ENCODE assay signal across 24 mouse cellular contexts in the genomic region with DNA sequence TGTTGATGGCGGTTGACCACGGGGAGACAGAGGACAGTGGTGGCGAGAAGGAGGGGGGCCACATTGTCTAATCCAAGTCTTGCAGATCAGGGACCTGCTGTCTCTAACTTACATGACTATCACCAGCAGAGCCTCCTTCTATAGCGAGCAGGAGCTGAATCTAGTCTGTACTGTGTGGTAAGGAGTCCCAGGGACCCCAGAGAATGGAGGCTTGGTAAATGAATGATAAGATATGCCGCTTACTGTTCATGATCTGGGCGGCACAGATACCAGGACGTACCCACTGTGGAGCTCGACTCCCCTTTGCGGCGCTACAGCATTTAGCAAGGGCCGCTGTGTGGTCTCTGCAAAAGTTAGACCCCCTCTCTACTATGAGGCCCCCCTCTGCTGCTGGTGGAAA. TPM values are rescaled to one million over a fixed set of nuclear protein-coding genes. Genes with fewer than 3 reads are reported as not detected.
DNase-seq lines count a peak whose midpoint lies in the region; ATAC-seq and TF ChIP-seq lines count a peak whose summit lies in the region.
"Had no signal": no experiment of that assay in that cellular context is flagged by ENCODE, and none has a peak within 500 bp of the region (broad histone marks: within the 10 kb centered on the region; RNA-seq: fewer than 3 reads in every experiment).

No protein-coding gene starts in this region.

- H3K4me1 ChIP-seq in liver, embryonic 11.5 days (replicated peaks; ENCODE audit: control insufficient read depth, insufficient read depth, low read length): peaks cover 23% of the 10 kb centered on the region
- H3K4me1 ChIP-seq in liver, postnatal 0 days (ENCODE audit: insufficient read depth): peaks cover 29% of the 10 kb centered on the region
- H3K4me1 ChIP-seq: embryonic facial prominence, embryonic 15.5 days; heart, embryonic 13.5 days; kidney, embryonic 15.5 days; midbrain, embryonic 12.5 days had no signal

- TF ChIP-seq POLR2A in brain, embryonic 14.5 days (IDR thresholded peaks at IDR 0.05; ENCODE audit: borderline replicate concordance, extremely low read depth, insufficient read depth, insufficient read length, poor library complexity, severe bottlenecking): no peak

- H3K27ac ChIP-seq in liver, embryonic 11.5 days (ENCODE audit: low read depth, low read length): peak overlapping the region; percentile 89
- peak overlapping the region; percentile 66 for H3K27ac ChIP-seq in liver, postnatal 0 days (ENCODE audit: low read depth)
- H3K27ac ChIP-seq: embryonic facial prominence, embryonic 15.5 days; heart, embryonic 13.5 days; hindbrain, postnatal 0 days; kidney, embryonic 15.5 days; midbrain, embryonic 12.5 days had no signal

- peak overlapping the region; percentile 41 for H3K4me2 ChIP-seq in liver, embryonic 11.5 days
- peak overlapping the region; percentile 47 for H3K4me2 ChIP-seq in liver, postnatal 0 days (ENCODE audit: low read depth, low read length)
- H3K4me2 ChIP-seq: embryonic facial prominence, embryonic 15.5 days; heart, embryonic 13.5 days; kidney, embryonic 15.5 days; midbrain, embryonic 12.5 days had no signal

- no peaks in the 10 kb centered on the region for H3K27me3 ChIP-seq in liver, embryonic 11.5 days (replicated peaks; ENCODE audit: control insufficient read depth, insufficient read depth, low read length)
- no peaks in the 10 kb centered on the region for H3K27me3 ChIP-seq in liver, postnatal 0 days (ENCODE audit: insufficient read depth, low read length)
- H3K27me3 ChIP-seq: embryonic facial prominence, embryonic 15.5 days had no signal

- peak; percentile 43 for DNase-seq in brain, embryonic 14.5 days (ENCODE audit: low read depth)
- peak; percentile 72 for DNase-seq in c-Kit-positive CD71-positive TER-119-positive erythroid progenitor cells, embryonic 14.5 days (ENCODE audit: low spot score)
- no peak for DNase-seq in liver, embryonic 11.5 days (ENCODE audit: low spot score)
- no peak for DNase-seq in liver, postnatal 0 days
- DNase-seq in frontal cortex, postnatal 25 days (ENCODE audit: low spot score in 2 of 2): no peak
- no peak for DNase-seq in Muller cell, postnatal 12 days (ENCODE audit: inconsistent ontology term)
- DNase-seq in right cerebral cortex, postnatal 10 days (ENCODE audit: low spot score in 2 of 2): no peak
- no peak for DNase-seq in gastrocnemius, postnatal 4 days (ENCODE audit: low spot score in 2 of 2)
- DNase-seq: adrenal gland, postnatal 14 days; gastrocnemius, postnatal 10 days; heart, adult 18-20 months; heart, postnatal 14 days; kidney, adult 11 months; kidney, postnatal 36 days; lung, postnatal 4 days; right cerebral cortex, postnatal 14 days; thymus, postnatal 14 days had no signal

- TF ChIP-seq CTCF in brain, embryonic 14.5 days (IDR thresholded peaks at IDR 0.05; ENCODE audit: borderline replicate concordance, extremely low read depth, insufficient read depth, insufficient read length): no peak
- no peak for TF ChIP-seq CTCF in liver, postnatal 0 days (IDR thresholded peaks at IDR 0.05; ENCODE audit: low read depth)

- no peak overlapping the region for H3K4me3 ChIP-seq in liver, embryonic 11.5 days (ENCODE audit: low read depth, low read length)
- H3K4me3 ChIP-seq in liver, postnatal 0 days (ENCODE audit: low read depth, low read length): no peak overlapping the region
- H3K4me3 ChIP-seq: embryonic facial prominence, embryonic 15.5 days; heart, embryonic 13.5 days; kidney, embryonic 15.5 days; midbrain, embryonic 12.5 days had no signal

- peak; percentile 97 for ATAC-seq in liver, embryonic 11.5 days (replicated peaks; ENCODE audit: low FRiP score)
- ATAC-seq in liver, postnatal 0 days: peak; percentile 87
- ATAC-seq: hindbrain, postnatal 0 days had no signal

- no peaks in the 10 kb centered on the region for H3K9me3 ChIP-seq in liver, embryonic 11.5 days (ENCODE audit: control insufficient read depth, low read length)
- no peaks in the 10 kb centered on the region for H3K9me3 ChIP-seq in liver, postnatal 0 days (ENCODE audit: low read length)
- H3K9me3 ChIP-seq: embryonic facial prominence, embryonic 15.5 days; heart, embryonic 13.5 days; kidney, embryonic 15.5 days; midbrain, embryonic 12.5 days had no signal

- 51% methylated on average over 11 of the region's 11 CpGs for WGBS in liver, embryonic 11.5 days
- 62% methylated on average over 11 of the region's 11 CpGs for WGBS in liver, postnatal 0 days (ENCODE audit: insufficient replicate concordance)

- TF ChIP-seq EP300 in liver, postnatal 0 days (IDR thresholded peaks at IDR 0.05; ENCODE audit: low read depth): peak; percentile 92

- H3K9ac ChIP-seq in liver, embryonic 11.5 days (ENCODE audit: low read depth, low read length): no peak overlapping the region; the same call in 1 of the 2 replicates
- no peak overlapping the region for H3K9ac ChIP-seq in liver, postnatal 0 days (replicated peaks)
- H3K9ac ChIP-seq: embryonic facial prominence, embryonic 15.5 days; heart, embryonic 13.5 days; kidney, embryonic 15.5 days; midbrain, embryonic 12.5 days had no signal

- no peaks in the 10 kb centered on the region for H3K36me3 ChIP-seq in liver, embryonic 11.5 days (ENCODE audit: control insufficient read depth, insufficient read depth, low read length)
- H3K36me3 ChIP-seq in liver, postnatal 0 days (replicated peaks; ENCODE audit: insufficient read depth, low read length): no peaks in the 10 kb centered on the region
- H3K36me3 ChIP-seq: embryonic facial prominence, embryonic 15.5 days; heart, embryonic 13.5 days; kidney, embryonic 15.5 days; midbrain, embryonic 12.5 days had no signal

RNA-seq across cellular contexts. Expression of a gene that starts 18.2 kb away (rescaled TPM):
- 3.0 and 3.6 TPM in 2 replicates for polyA plus RNA-seq in brain, embryonic 14.5 days (2012; rRNA removed)
- polyA plus RNA-seq in liver, embryonic 11.5 days (2014; fragmentation: Nextera tagmentation; extraction: Ambion mirVana): 0.04 and 0.18 TPM in 2 replicates
- polyA plus RNA-seq in liver, postnatal 0 days (2015; fragmentation: Nextera tagmentation; extraction: Ambion mirVana): not detected in 2 replicates
- total RNA-seq in gastrocnemius, postnatal 4 days (2021): under 1 TPM in 1 of 2 experiments, not detected in 1; 0.23 TPM
- total RNA-seq: adrenal gland, postnatal 14 days; gastrocnemius, postnatal 10 days; monocyte, adult 5-6 weeks; neutrophil, adult 5-6 weeks had no signal

RNA-seq across cellular contexts. Expression of a gene that starts 20.4 kb away (rescaled TPM):
- polyA plus RNA-seq in brain, embryonic 14.5 days (2012; rRNA removed): 42.5 and 64.5 TPM in 2 replicates
- polyA plus RNA-seq in liver, embryonic 11.5 days (2014; fragmentation: Nextera tagmentation; extraction: Ambion mirVana): 39.9 and 46.8 TPM in 2 replicates
- polyA plus RNA-seq in liver, postnatal 0 days (2015; fragmentation: Nextera tagmentation; extraction: Ambion mirVana): 12.4 and 14.1 TPM in 2 replicates
- total RNA-seq in gastrocnemius, postnatal 4 days (2021): 10 to 100 TPM; 15.4 to 20.5 TPM

RNA-seq across cellular contexts. Expression of a gene that starts 38.7 kb away (rescaled TPM):
- polyA plus RNA-seq in brain, embryonic 14.5 days (2012; rRNA removed): 139 and 147 TPM in 2 replicates
- polyA plus RNA-seq in liver, embryonic 11.5 days (2014; fragmentation: Nextera tagmentation; extraction: Ambion mirVana): 133 and 149 TPM in 2 replicates
- 74.4 and 83.4 TPM in 2 replicates for polyA plus RNA-seq in liver, postnatal 0 days (2015; fragmentation: Nextera tagmentation; extraction: Ambion mirVana)
- 10 to 100 TPM; 81.6 to 88.5 TPM for total RNA-seq in gastrocnemius, postnatal 4 days (2021)

RNA-seq across cellular contexts. Expression of a gene that starts 48.7 kb away (rescaled TPM):
- 12.4 and 21.0 TPM in 2 replicates for polyA plus RNA-seq in brain, embryonic 14.5 days (2012; rRNA removed)
- 5.8 and 5.9 TPM in 2 replicates for polyA plus RNA-seq in liver, embryonic 11.5 days (2014; fragmentation: Nextera tagmentation; extraction: Ambion mirVana)
- polyA plus RNA-seq in liver, postnatal 0 days (2015; fragmentation: Nextera tagmentation; extraction: Ambion mirVana): 0.67 and 0.89 TPM in 2 replicates
- 10 to 100 TPM; 11.3 to 11.6 TPM for total RNA-seq in gastrocnemius, postnatal 4 days (2021)
- total RNA-seq: monocyte, adult 5-6 weeks; neutrophil, adult 5-6 weeks had no signal

Comparison
In these comparisons a context has a peak if more than half of its experiments do, and no peak if none do; other contexts are left out.
1. DNase-seq: peak in brain, embryonic 14.5 days (single experiment) and c-Kit-positive CD71-positive TER-119-positive erythroid progenitor cells, embryonic 14.5 days (single experiment); none in liver, embryonic 11.5 days (single experiment), liver, postnatal 0 days (single experiment), frontal cortex, postnatal 25 days (0 of 2), Muller cell, postnatal 12 days (single experiment), right cerebral cortex, postnatal 10 days (0 of 2) and gastrocnemius, postnatal 4 days (0 of 2).